Mouse (Mus musculus) hindbrain, embryonic 14.5 days (tissue): Measurements from ENCODE around the gene Slc6a4. TPM values are rescaled to one million over a fixed set of nuclear protein-coding genes. Genes with fewer than 3 reads are reported as not detected.
A peak's percentile ranks its signal among the peaks of the same experiment; 100 is the strongest.

Source experiments
- ATAC-seq: fragments of 200-750 bp; cut with Nextera tagmentation; 2 replicates; pipeline ENCODE4 v1.8.0; 2017; ENCODE audit warnings: moderate number of reproducible peaks, mild to moderate bottlenecking, moderate TSS enrichment, moderate library complexity; ENCODE audit not compliant: low FRiP score
- DNase-seq: peaks from one replicate; pipeline ENCODE4 v3.0.0-alpha.2; 2015; ENCODE audit warnings: low spot score
- H3K27ac ChIP-seq: fragments of 300-500 bp; sonication (generic); 2 replicates; pipeline ENCODE4 v1.5.1; 2014; ENCODE audit warnings: mild to moderate bottlenecking, moderate library complexity
- H3K27me3 ChIP-seq: fragments of 300-500 bp; sonication (generic); 2 replicates; pipeline ENCODE4 v1.6.1; 2014; ENCODE audit warnings: mild to moderate bottlenecking, low read length, mixed read lengths; ENCODE audit not compliant: control insufficient read depth, insufficient read depth
- H3K36me3 ChIP-seq: fragments of 300-500 bp; sonication (generic); replicated peaks from 2 replicates; pipeline ENCODE4 v1.6.1; 2014; ENCODE audit not compliant: control insufficient read depth, insufficient read depth
- H3K4me1 ChIP-seq: fragments of 300-500 bp; sonication (generic); replicated peaks from 2 replicates; pipeline ENCODE4 v1.6.1; 2014; ENCODE audit warnings: antibody characterized with exemption, low read length, mixed read lengths; ENCODE audit not compliant: control insufficient read depth, insufficient read depth
- H3K4me2 ChIP-seq: fragments of 300-500 bp; sonication (generic); replicated peaks from 2 replicates; pipeline ENCODE4 v1.6.1; 2014; ENCODE audit warnings: mild to moderate bottlenecking, moderate library complexity
- H3K4me3 ChIP-seq: fragments of 300-500 bp; sonication (generic); replicated peaks from 2 replicates; pipeline ENCODE4 v1.5.1; 2014; ENCODE audit warnings: mild to moderate bottlenecking, low read length
- H3K9ac ChIP-seq: fragments of 300-500 bp; sonication (generic); 2 replicates; pipeline ENCODE4 v1.6.1; 2014
- H3K9me3 ChIP-seq: fragments of 300-500 bp; sonication (generic); 2 replicates; pipeline ENCODE4 v1.6.1; 2016; ENCODE audit warnings: low read length; ENCODE audit not compliant: control insufficient read depth
- WGBS: fragments of 180-500 bp; shearing (Covaris S2); extraction: QIAGEN DNeasy Blood & Tissue Kit; methylation state at CpG from one replicate; pipeline ENCODE4 v1.1.7; 2014; 5-methylcytosine and 5-hydroxymethylcytosine counted together
- polyA plus RNA-seq: library from polyadenylated mRNA; unstranded; fragments of >200 nt; fragmentation: Nextera tagmentation; extraction: Ambion mirVana; gene quantifications from 2 replicates; pipeline ENCODE4 v1.2.1, GENCODE M21; 2014

Slc6a4 gene
- polyA plus RNA-seq, 1 experiment from 2014 or later: 7.5 TPM

- H3K4me1 ChIP-seq: 0 out of 2 replicates have a peak, but pooled peaks cover 4% of the 10 kb centered on the region
- no peak overlapping the region for H3K4me2 ChIP-seq
- no peak overlapping the region for H3K9ac ChIP-seq
- peaks cover 31% of the 10 kb centered on the region for H3K36me3 ChIP-seq
- no peak for ATAC-seq
- 77% methylated on average over 5 of the region's 5 CpGs for WGBS
- DNase-seq: no peak
- no peak overlapping the region for H3K27ac ChIP-seq
- no peaks in the 10 kb centered on the region for H3K9me3 ChIP-seq
- no peak overlapping the region for H3K4me3 ChIP-seq
- no peaks in the 10 kb centered on the region for H3K27me3 ChIP-seq
These were observed 7.6 kb upstream of the Slc6a4 start for GRCm38 (mm10) chr11:76990839-76991238.

GRCm38 (mm10) chr11:76992886-76993285 lies 5.5 kb upstream of the Slc6a4 start:
- H3K4me2 ChIP-seq: no peak overlapping the region
- no peak overlapping the region for H3K27ac ChIP-seq
- ATAC-seq (no peak), DNase-seq (no peak)
- peaks cover 6% of the 10 kb centered on the region; the same call in 1 of the 2 replicates for H3K4me1 ChIP-seq
- H3K9ac ChIP-seq: no peak overlapping the region
- H3K9me3 ChIP-seq: no peaks in the 10 kb centered on the region
- no peak overlapping the region for H3K4me3 ChIP-seq
- H3K27me3 ChIP-seq: peaks cover 14% of the 10 kb centered on the region
- WGBS: 32% methylated on average over 4 of the region's 4 CpGs
- peaks cover 11% of the 10 kb centered on the region; the same call in 1 of the 2 replicates for H3K36me3 ChIP-seq

- Histone ChIP-seq H3K4me2 (no peak overlapping the region), H3K27me3 (peaks cover 46% of the 10 kb centered on the region), H3K4me3 (no peak overlapping the region), H3K9ac (no peak overlapping the region), H3K9me3 (no peaks in the 10 kb centered on the region), H3K36me3 (no peaks in the 10 kb centered on the region), H3K27ac (no peak overlapping the region), H3K4me1 (peaks cover 16% of the 10 kb centered on the region; the same call in 1 of the 2 replicates)
- DNase-seq (no peak), ATAC-seq (no peak)
- 45% methylated on average over 20 of the region's 20 CpGs for WGBS
These were observed 2.3 kb upstream of the Slc6a4 start for GRCm38 (mm10) chr11:76995966-76996672.

GRCm38 (mm10) chr11:76997305-76997704 lies 1.1 kb upstream of the Slc6a4 start:
- Histone ChIP-seq H3K4me2 (peak overlapping the region; percentile 82), H3K9me3 (no peaks in the 10 kb centered on the region), H3K4me3 (peak overlapping the region; percentile 42), H3K27me3 (peaks cover 54% of the 10 kb centered on the region), H3K4me1 (peaks cover 16% of the 10 kb centered on the region; the same call in 1 of the 2 replicates), H3K9ac (peak overlapping the region; percentile 39; the same call in 1 of the 2 replicates), H3K27ac (no peak overlapping the region), H3K36me3 (no peaks in the 10 kb centered on the region)
- WGBS: under 1% methylated on average over 21 of the region's 21 CpGs
- ATAC-seq (peak; percentile 48; the same call in 1 of the 2 replicates), DNase-seq (peak; percentile 76)

GRCm38 (mm10) chr11:76998705-76999226 lies 363 bp downstream of the Slc6a4 start:
- WGBS: 9% methylated on average over 24 of the region's 24 CpGs
- Histone ChIP-seq H3K9ac (0 out of 2 replicates have a peak overlapping the region, but pooled peaks have one; percentile 13), H3K9me3 (no peaks in the 10 kb centered on the region), H3K4me3 (peak overlapping the region; percentile 42), H3K27ac (no peak overlapping the region), H3K36me3 (no peaks in the 10 kb centered on the region), H3K4me1 (peaks cover 13% of the 10 kb centered on the region; the same call in 1 of the 2 replicates), H3K4me2 (peak overlapping the region; percentile 82), H3K27me3 (peaks cover 58% of the 10 kb centered on the region)
- ATAC-seq (no peak), DNase-seq (no peak)

GRCm38 (mm10) chr11:77000741-77001140 lies 2.3 kb downstream of the Slc6a4 start:
- Histone ChIP-seq H3K4me3 (no peak overlapping the region), H3K27me3 (peaks cover 58% of the 10 kb centered on the region), H3K36me3 (no peaks in the 10 kb centered on the region), H3K4me2 (no peak overlapping the region), H3K4me1 (peaks cover 13% of the 10 kb centered on the region; the same call in 1 of the 2 replicates), H3K9me3 (no peaks in the 10 kb centered on the region), H3K27ac (no peak overlapping the region), H3K9ac (no peak overlapping the region)
- DNase-seq (no peak), ATAC-seq (no peak)
- WGBS: 66% methylated on average over 5 of the region's 5 CpGs

- no peak for ATAC-seq
- Histone ChIP-seq H3K9ac (no peak overlapping the region), H3K9me3 (no peaks in the 10 kb centered on the region), H3K27ac (no peak overlapping the region), H3K4me3 (no peak overlapping the region), H3K27me3 (peaks cover 45% of the 10 kb centered on the region), H3K4me1 (peaks cover 13% of the 10 kb centered on the region; the same call in 1 of the 2 replicates), H3K36me3 (no peaks in the 10 kb centered on the region), H3K4me2 (no peak overlapping the region)
- DNase-seq: no peak
- 86% methylated on average over 1 of the region's 1 CpGs for WGBS
These were observed 4.0 kb downstream of the Slc6a4 start for GRCm38 (mm10) chr11:77002361-77002760.

- no peaks in the 10 kb centered on the region for H3K4me1 ChIP-seq
- H3K36me3 ChIP-seq: no peaks in the 10 kb centered on the region
- no peak for ATAC-seq
- no peak overlapping the region for H3K4me2 ChIP-seq
- no peak overlapping the region for H3K4me3 ChIP-seq
- H3K9me3 ChIP-seq: no peaks in the 10 kb centered on the region
- 75% methylated on average over 4 of the region's 4 CpGs for WGBS
- H3K9ac ChIP-seq: no peak overlapping the region
- H3K27ac ChIP-seq: no peak overlapping the region
- DNase-seq: no peak
- peaks cover 15% of the 10 kb centered on the region for H3K27me3 ChIP-seq
These were observed 7.5 kb downstream of the Slc6a4 start for GRCm38 (mm10) chr11:77005881-77006280.

GRCm38 (mm10) chr11:77006616-77007015 lies 8.2 kb downstream of the Slc6a4 start:
- no peaks in the 10 kb centered on the region for H3K36me3 ChIP-seq
- H3K9me3 ChIP-seq: no peaks in the 10 kb centered on the region
- ATAC-seq (no peak), DNase-seq (no peak)
- H3K4me2 ChIP-seq: no peak overlapping the region
- no peaks in the 10 kb centered on the region for H3K4me1 ChIP-seq
- 0 out of 2 replicates have a peak, but pooled peaks cover 7% of the 10 kb centered on the region for H3K27me3 ChIP-seq
- H3K4me3 ChIP-seq: no peak overlapping the region
- no peak overlapping the region for H3K27ac ChIP-seq
- H3K9ac ChIP-seq: no peak overlapping the region
- 59% methylated on average over 6 of the region's 6 CpGs for WGBS
